Mouse (Mus musculus): ENCODE measurements around the gene Mrps5.
A peak's percentile ranks its signal among the peaks of the same experiment; 100 is the strongest.

Gene Mrps5

GRCm38 (mm10) chr2:127622065-127622464, 35.0 kb downstream of the Mrps5 start:
- no peak for DNase-seq (ENCODE audit: low spot score)

DNA sequence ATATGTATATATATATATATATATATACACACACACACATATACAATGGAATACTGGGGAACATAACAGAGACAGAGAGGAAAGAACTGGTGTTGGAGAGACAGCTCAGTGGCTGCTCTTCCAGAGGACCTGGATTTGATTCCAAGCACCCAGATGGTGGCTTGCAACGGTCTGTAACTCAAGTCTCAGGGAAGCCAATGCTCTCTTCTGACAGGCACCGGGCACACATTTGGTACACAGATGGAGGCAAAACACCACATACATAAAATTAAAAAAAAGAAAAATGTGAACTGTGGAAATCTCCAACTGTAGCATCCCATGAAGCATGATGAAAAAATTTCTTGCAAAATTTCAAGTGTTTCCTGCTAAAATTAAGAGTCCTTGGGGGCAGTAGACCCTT, 37.8 kb downstream of the Mrps5 start:
- no peak for DNase-seq (ENCODE audit: low spot score)

DNA sequence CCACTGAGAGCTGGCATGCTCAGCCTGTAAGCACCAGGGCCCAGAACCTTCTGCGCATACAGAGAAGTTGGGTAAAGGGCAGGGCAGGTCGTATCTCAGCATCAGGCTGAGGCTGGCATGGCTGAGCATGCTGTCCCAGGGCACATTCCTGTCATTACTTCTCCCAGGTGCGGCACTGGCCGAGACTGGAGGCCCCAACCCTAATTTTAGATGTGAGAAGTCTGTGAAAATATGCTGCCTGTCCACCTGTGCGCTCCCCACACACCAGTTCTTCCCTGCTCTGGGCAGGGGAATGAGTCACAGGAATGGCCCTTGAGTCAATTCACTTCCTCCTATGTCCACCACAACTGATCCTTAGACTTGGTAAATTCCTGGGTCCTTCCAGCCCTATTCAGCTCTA, 38.6 kb downstream of the Mrps5 start:
- no peak for DNase-seq (ENCODE audit: low spot score)

DNA sequence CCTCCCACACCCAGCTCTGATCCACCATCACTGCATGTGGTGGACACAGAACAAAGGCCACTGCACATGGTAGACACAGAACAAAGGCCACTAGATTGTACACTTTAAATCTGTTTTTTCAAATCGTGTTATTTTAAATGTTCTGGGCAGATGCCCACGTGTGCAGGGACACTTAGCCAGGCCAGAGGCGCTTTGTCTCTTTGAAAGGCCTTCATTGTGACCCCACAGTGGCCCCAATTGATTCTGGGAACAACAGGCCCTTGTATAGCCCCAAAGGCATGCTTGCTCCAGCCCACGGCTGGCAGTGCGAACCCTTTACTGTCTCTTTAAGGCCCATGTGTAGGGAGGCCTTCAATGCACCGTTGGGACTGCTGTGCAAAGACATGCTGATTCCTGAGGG, 40.3 kb downstream of the Mrps5 start:
- DNase-seq (ENCODE audit: low spot score) = no peak

GRCm38 (mm10) chr2:127627990-127628570, 41.1 kb downstream of the Mrps5 start:
- no peak for DNase-seq (ENCODE audit: low spot score)

DNA sequence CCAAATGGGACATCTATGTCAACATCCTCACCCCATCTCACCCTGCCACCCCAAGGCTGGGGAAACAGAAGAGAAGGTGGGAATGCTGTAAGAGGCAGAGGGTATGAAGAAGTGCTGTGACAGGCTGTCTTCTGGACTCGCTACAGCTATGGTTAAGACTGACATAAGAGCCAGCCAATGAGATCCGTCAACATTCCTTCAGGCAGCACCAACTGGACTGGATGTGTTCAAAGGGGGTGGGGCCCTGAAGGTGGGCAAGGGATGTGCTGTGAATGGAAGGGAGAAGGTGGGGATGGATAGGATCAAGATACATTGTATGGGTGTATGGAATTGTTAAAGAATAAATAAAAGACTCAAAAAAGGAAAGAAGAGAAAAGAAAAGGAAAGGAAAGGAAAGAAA, 45.6 kb downstream of the Mrps5 start:
- DNase-seq (ENCODE audit: low spot score) = no peak

DNA sequence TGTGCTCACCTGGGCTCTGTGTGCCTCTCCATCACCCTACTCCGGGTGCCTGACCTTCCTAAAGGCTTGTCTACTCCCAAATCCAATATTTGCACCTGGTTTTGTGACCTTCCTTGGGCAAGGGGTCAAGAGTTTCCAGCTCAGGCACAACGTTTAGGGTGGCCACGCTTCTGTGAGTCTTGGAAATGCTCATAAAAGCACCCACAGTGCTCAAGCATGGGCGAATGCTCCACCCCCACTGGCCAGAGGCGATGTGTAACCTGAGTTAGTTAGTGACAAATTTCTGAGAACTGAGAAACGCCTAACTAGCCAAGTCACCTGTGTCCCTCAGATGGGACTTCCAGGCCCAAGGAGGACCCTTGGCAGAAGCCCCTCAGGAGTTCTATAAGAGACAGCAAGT, 48.6 kb downstream of the Mrps5 start:
- no peak for DNase-seq (ENCODE audit: low spot score)

DNA sequence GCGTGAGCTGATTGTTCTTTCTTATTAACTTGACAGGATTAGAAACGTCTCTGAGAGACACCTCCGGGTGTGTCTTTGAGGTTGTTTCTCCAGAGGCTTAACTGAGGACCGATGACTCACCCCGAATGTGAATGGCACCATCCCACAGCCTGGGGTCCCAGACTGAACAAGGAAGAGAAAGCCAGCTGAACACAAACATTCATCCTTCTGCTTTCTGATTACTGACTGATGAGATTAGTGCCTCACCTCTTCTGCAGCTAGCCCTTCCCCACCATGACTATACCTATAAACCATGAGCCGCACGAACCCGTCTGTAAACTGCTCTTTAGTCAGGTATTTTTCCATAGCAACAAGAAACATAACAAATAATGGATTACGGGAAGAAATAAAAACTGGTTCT, 52.0 kb downstream of the Mrps5 start:
- no peak for DNase-seq (ENCODE audit: low spot score)

DNA sequence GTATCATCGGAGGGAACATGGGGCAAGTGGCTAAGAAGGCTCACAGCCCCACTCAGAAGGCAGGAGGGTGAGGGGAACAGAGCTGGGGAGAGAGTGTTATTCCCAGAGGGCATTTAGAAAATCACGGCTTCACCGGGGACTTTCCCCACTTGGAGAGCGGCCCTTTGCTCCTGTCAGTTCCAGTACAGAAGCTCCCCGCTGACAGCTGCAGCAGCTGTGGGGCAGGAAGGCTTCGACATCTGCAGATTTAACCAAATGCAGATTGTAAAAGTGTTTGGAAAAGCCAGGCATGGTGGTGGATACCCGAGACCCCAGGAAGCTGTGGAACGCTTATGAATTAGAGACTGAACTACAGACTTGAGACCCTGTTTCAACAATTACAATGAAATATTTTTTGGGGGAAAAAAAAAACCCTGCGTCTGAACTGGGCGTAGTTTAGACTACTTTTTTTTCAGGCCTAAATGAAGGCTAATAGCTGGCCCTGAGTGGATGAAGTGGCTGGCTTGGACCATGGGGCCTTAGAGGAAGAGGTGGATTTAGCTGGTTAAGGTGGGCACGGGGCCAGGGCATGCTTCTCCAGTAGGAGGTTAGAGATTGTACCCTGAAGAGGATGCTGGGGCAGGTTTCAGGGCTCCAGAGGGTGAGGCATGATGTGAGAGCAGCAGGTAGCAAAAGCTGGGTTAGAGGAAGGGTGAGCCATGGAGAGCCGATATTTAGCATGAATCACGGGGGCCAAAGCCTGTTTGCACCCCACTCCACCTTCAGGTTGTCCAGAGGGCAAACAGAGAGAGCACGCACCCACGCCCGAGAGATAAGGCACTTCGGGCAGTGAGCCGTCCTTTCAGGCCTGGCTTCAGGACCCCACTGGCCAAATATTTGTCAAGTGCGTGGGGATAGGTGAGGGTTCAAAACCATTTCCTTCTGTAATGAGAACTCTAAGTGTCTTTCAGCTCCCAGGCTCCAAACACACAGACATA, 57.0 kb downstream of the Mrps5 start:
- no peak for DNase-seq (ENCODE audit: low spot score)

DNA sequence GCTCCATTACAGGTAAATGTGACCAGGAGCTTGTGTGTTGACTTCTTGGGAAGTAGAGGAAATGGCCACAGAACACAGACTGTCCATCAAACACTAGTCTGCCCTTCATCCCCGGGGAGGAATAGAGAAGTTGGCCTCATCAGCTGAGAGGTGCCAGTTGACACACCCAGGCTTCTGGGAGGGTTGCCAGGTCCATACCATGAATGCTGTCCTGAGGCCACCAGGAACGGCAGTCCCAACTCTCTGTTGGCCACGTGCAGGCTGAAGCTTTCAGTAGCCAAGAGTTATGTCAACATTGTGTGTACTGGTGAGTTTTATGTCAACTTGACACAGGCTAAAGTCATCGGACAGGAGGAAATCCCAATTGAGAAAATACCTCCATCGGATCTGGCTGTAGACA, 59.9 kb downstream of the Mrps5 start:
- no peak for DNase-seq (ENCODE audit: low spot score)

DNA sequence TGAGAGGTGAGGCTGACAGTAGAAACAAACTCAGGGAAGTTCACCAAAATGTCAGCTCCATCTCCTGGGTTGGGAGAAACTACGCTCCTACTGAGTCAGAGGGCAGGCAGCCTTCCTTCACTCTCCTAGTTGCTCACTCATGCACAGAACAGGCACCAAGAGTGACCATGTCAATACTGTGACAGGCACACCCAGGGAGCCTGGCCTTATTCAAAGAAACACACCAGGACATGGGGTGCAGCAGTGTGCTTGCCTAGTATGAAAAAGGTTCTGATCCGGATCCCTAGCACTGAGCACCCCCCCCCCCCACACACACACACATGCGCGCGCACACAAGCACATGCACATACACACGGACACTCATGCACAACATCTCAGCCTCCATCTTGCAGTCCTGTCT, 61.1 kb downstream of the Mrps5 start:
- no peak for DNase-seq (ENCODE audit: low spot score)

GRCm38 (mm10) chr2:127649921-127650320, 62.9 kb downstream of the Mrps5 start:
- DNase-seq (ENCODE audit: low spot score) = no peak

DNA sequence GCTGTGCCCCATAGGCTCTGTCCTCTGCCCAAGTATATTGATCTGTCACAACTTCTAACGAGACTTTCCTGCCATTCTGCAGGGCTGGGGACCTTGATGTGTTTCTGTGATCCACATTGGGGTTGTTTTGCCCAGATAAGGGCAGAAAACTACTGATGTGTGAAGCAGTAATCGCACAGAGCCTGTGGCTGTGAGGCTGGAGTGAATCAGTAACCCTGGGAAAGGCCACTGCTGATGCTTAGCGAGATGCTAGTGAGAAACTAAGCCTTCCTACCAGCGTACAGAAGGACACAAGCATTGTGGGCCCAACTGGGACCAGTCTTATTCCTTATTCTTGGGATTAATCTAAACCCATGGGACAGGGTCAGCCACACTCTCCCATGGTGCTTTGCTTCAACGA, 64.6 kb downstream of the Mrps5 start:
- DNase-seq (ENCODE audit: low spot score) = no peak

GRCm38 (mm10) chr2:127652335-127652734, 65.3 kb downstream of the Mrps5 start:
- DNase-seq (ENCODE audit: low spot score) = no peak

- no peak for DNase-seq (ENCODE audit: low spot score)
These were observed 65.8 kb downstream of the Mrps5 start for GRCm38 (mm10) chr2:127652805-127653204.

DNA sequence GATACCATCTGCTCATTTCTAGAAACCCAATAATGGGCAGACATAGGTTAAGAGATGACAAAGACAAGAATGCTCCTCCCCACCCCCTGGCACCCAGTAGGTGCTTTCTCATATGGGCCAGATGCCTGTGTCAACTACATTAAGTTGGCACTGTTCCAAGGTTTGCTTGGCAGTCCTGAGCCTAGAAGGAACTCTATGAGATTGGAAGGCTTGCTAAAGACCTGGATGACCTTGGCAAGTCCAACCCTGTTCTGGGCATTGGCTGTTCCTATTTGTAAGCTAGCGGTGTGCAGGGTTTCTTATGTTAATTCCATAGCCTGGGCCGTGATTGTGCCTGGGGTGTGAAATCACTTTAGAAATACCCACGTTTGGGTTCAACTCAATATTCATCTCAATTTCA, 67.8 kb downstream of the Mrps5 start:
- DNase-seq (ENCODE audit: low spot score) = no peak

GRCm38 (mm10) chr2:127655419-127655818, 68.4 kb downstream of the Mrps5 start:
- no peak for DNase-seq (ENCODE audit: low spot score)

GRCm38 (mm10) chr2:127656086-127656720, 69.2 kb downstream of the Mrps5 start, which contains the start of gene Mal:
TSS of gene Mal (minus strand) at chr2:127656695.
- peak; percentile 5 for DNase-seq (ENCODE audit: low spot score)

All from layer of hippocampus, adult 9-10 months (tissue).